Mouse (Mus musculus) liver, embryonic 15.5 days (tissue): ENCODE results near the gene Tmx2. TPM values are rescaled to one million over a fixed set of nuclear protein-coding genes. Genes with fewer than 3 reads are reported as not detected.
"Not testable (repeated sequence)": the region's sequence is repeated elsewhere in the genome, so short reads cannot be mapped to it uniquely, and the experiment has no call there.

Source experiments
- ATAC-seq: fragments of 200-750 bp; cut with Nextera tagmentation; 2 replicates; pipeline ENCODE4 v1.8.0; 2017; ENCODE audit warnings: moderate number of reproducible peaks, mild to moderate bottlenecking, moderate library complexity; ENCODE audit not compliant: insufficient read depth
- H3K27ac ChIP-seq: fragments of 300-500 bp; sonication (generic); replicated peaks from 2 replicates; pipeline ENCODE4 v1.5.1; 2015; ENCODE audit warnings: mild to moderate bottlenecking, inconsistent platforms
- H3K27me3 ChIP-seq: fragments of 300-500 bp; sonication (generic); 2 replicates; pipeline ENCODE4 v1.6.1; 2015; ENCODE audit warnings: mild to moderate bottlenecking, inconsistent platforms
- H3K36me3 ChIP-seq: fragments of 300-500 bp; sonication (generic); replicated peaks from 2 replicates; pipeline ENCODE4 v1.6.1; 2015; ENCODE audit warnings: moderate library complexity, mild to moderate bottlenecking, inconsistent platforms
- H3K4me1 ChIP-seq: fragments of 300-500 bp; sonication (generic); replicated peaks from 2 replicates; pipeline ENCODE4 v1.6.1; 2015; ENCODE audit warnings: inconsistent platforms
- H3K4me2 ChIP-seq: fragments of 300-500 bp; sonication (generic); 2 replicates; pipeline ENCODE4 v1.6.1; 2015; ENCODE audit warnings: moderate library complexity, mild to moderate bottlenecking, inconsistent platforms
- H3K4me3 ChIP-seq: fragments of 300-500 bp; sonication (generic); replicated peaks from 2 replicates; pipeline ENCODE4 v1.5.1; 2015; ENCODE audit warnings: mild to moderate bottlenecking, inconsistent platforms
- H3K9ac ChIP-seq: fragments of 300-500 bp; sonication (generic); 2 replicates; pipeline ENCODE4 v1.6.1; 2015; ENCODE audit warnings: moderate library complexity, mild to moderate bottlenecking, inconsistent platforms
- H3K9me3 ChIP-seq: fragments of 300-500 bp; sonication (generic); replicated peaks from 2 replicates; pipeline ENCODE4 v1.6.1; 2016; ENCODE audit warnings: inconsistent platforms
- WGBS: fragments of 180-500 bp; shearing (Covaris S2); methylation state at CpG from one replicate; pipeline ENCODE4 v1.1.7; 2015; ENCODE audit warnings: mixed read lengths; ENCODE audit not compliant: insufficient replicate concordance; 5-methylcytosine and 5-hydroxymethylcytosine counted together
- polyA plus RNA-seq: library from polyadenylated mRNA; unstranded; fragments of >200 nt; fragmentation: Nextera tagmentation; extraction: Ambion mirVana; gene quantifications from 2 replicates; pipeline ENCODE4 v1.2.1, GENCODE M21; 2015

Gene Tmx2
- polyA plus RNA-seq, 1 experiment from 2014 or later, result 71.2 TPM

GRCm38 (mm10) chr2:84688080-84688844, 9.3 kb upstream of the Tmx2 start:
- ATAC-seq, result no peak
- WGBS, result 57% methylated on average over 2 of the region's 2 CpGs
- Histone ChIP-seq H3K4me1 (peaks cover 24% of the 10 kb centered on the region), H3K9me3 (no peaks in the 10 kb centered on the region), H3K4me2 (no peak overlapping the region), H3K27me3 (no peaks in the 10 kb centered on the region), H3K36me3 (peaks cover 89% of the 10 kb centered on the region), H3K9ac (no peak overlapping the region), H3K27ac (peak overlapping the region; percentile 58), H3K4me3 (no peak overlapping the region)

- Histone ChIP-seq H3K4me3 (peak overlapping the region; percentile 38), H3K27ac (peak overlapping the region; percentile 99)
These were observed 3.8 kb upstream of the Tmx2 start for GRCm38 (mm10) chr2:84682605-84683183.

GRCm38 (mm10) chr2:84677968-84678880, 716 bp downstream of the Tmx2 start, which contains the start of the genes Gm28635 and Med19:
Gm28635 (minus strand) TSS chr2:84678041.
Med19 (plus strand) TSS chr2:84678402.
- H3K27ac ChIP-seq, result peak within 1 kb of the TSS; percentile 90
- no peaks in the 10 kb centered on the region for H3K27me3 ChIP-seq
- ATAC-seq, result peak; percentile 96
- peaks cover 54% of the 10 kb centered on the region for H3K4me1 ChIP-seq
- peaks cover 42% of the 10 kb centered on the region for H3K36me3 ChIP-seq
- WGBS, result 0% methylated on average over 44 of the region's 44 CpGs
- H3K4me2 ChIP-seq, result peak within 1 kb of the TSS; percentile 81
- H3K4me3 ChIP-seq, result peak within 1 kb of the TSS; percentile 87
- no peaks in the 10 kb centered on the region for H3K9me3 ChIP-seq
- peak within 1 kb of the TSS; percentile 87 for H3K9ac ChIP-seq

More at GRCm38 (mm10) chr2:84682605-84683183, 3.8 kb upstream of the Tmx2 start:
- H3K4me1 ChIP-seq, result peaks cover 49% of the 10 kb centered on the region
- H3K4me2 ChIP-seq, result peak overlapping the region; percentile 64
- H3K27me3 ChIP-seq, result no peaks in the 10 kb centered on the region
- ATAC-seq, result peak; percentile 50
- no peaks in the 10 kb centered on the region for H3K9me3 ChIP-seq
- peaks cover 50% of the 10 kb centered on the region for H3K36me3 ChIP-seq
- H3K9ac ChIP-seq, result peak overlapping the region; percentile 52
- 24% methylated on average over 6 of the region's 6 CpGs for WGBS

GRCm38 (mm10) chr2:84677270-84677967, 1.5 kb downstream of the Tmx2 start:
- Histone ChIP-seq H3K27ac (peak overlapping the region; percentile 75), H3K9ac (peak overlapping the region; percentile 61), H3K36me3 (peaks cover 50% of the 10 kb centered on the region), H3K4me1 (peaks cover 47% of the 10 kb centered on the region), H3K27me3 (no peaks in the 10 kb centered on the region), H3K4me3 (peak overlapping the region; percentile 87), H3K4me2 (peak overlapping the region; percentile 80), H3K9me3 (no peaks in the 10 kb centered on the region)
- peak; percentile 40 for ATAC-seq
- WGBS, result 7% methylated on average over 22 of the region's 22 CpGs

- not testable (repeated sequence) for H3K4me3 ChIP-seq, H3K9ac ChIP-seq, ATAC-seq, H3K27me3 ChIP-seq, H3K27ac ChIP-seq, H3K9me3 ChIP-seq
- H3K4me2 ChIP-seq, result peak overlapping the region; percentile 88; the same call in 1 of the 2 replicates
- peaks cover 33% of the 10 kb centered on the region for H3K4me1 ChIP-seq
- H3K36me3 ChIP-seq, result peaks cover 38% of the 10 kb centered on the region
- 69% methylated on average over 4 of the region's 5 CpGs for WGBS
These were observed 7.4 kb downstream of the Tmx2 start for GRCm38 (mm10) chr2:84671535-84671934.

GRCm38 (mm10) chr2:84670569-84670933, 8.4 kb downstream of the Tmx2 start, which contains the start of gene Selenoh:
Selenoh (minus strand) TSS chr2:84670770.
- H3K4me3 ChIP-seq, result peak within 1 kb of the TSS; percentile 79
- WGBS, result under 1% methylated on average over 20 of the region's 20 CpGs
- H3K27me3 ChIP-seq, result no peaks in the 10 kb centered on the region
- peak within 1 kb of the TSS; percentile 79 for H3K9ac ChIP-seq
- H3K4me1 ChIP-seq, result peaks cover 25% of the 10 kb centered on the region
- H3K27ac ChIP-seq, result peak within 1 kb of the TSS; percentile 76
- no peaks in the 10 kb centered on the region for H3K9me3 ChIP-seq
- peak; percentile 90 for ATAC-seq
- H3K36me3 ChIP-seq, result peaks cover 32% of the 10 kb centered on the region
- H3K4me2 ChIP-seq, result peak within 1 kb of the TSS; percentile 88

- ATAC-seq, result peak; percentile 59
- Histone ChIP-seq H3K4me2 (peak overlapping the region; percentile 88), H3K27me3 (no peaks in the 10 kb centered on the region), H3K36me3 (peaks cover 27% of the 10 kb centered on the region), H3K9ac (peak overlapping the region; percentile 79), H3K27ac (peak overlapping the region; percentile 76), H3K9me3 (no peaks in the 10 kb centered on the region), H3K4me1 (peaks cover 25% of the 10 kb centered on the region), H3K4me3 (peak overlapping the region; percentile 79)
- 2% methylated on average over 39 of the region's 39 CpGs for WGBS
These were observed 8.9 kb downstream of the Tmx2 start for GRCm38 (mm10) chr2:84669828-84670568.

- H3K4me3 ChIP-seq, result no peak overlapping the region
- H3K9ac ChIP-seq, result no peak overlapping the region
- H3K9me3 ChIP-seq, result no peaks in the 10 kb centered on the region
- ATAC-seq, result no peak
- no peaks in the 10 kb centered on the region for H3K27me3 ChIP-seq
- H3K27ac ChIP-seq, result peak overlapping the region; percentile 38; the same call in 1 of the 2 replicates
- peaks cover 21% of the 10 kb centered on the region for H3K4me1 ChIP-seq
- WGBS, result 53% methylated on average over 12 of the region's 12 CpGs
- H3K4me2 ChIP-seq, result no peak overlapping the region
- H3K36me3 ChIP-seq, result no peaks in the 10 kb centered on the region; the same call in 1 of the 2 replicates
These were observed 12.9 kb downstream of the Tmx2 start for GRCm38 (mm10) chr2:84666081-84666480.

GRCm38 (mm10) chr2:84662866-84663265, 16.1 kb downstream of the Tmx2 start:
- no peak overlapping the region for H3K27ac ChIP-seq
- H3K4me2 ChIP-seq, result no peak overlapping the region
- H3K9ac ChIP-seq, result no peak overlapping the region
- WGBS, result 23% methylated on average over 2 of the region's 2 CpGs
- no peaks in the 10 kb centered on the region for H3K9me3 ChIP-seq
- H3K27me3 ChIP-seq, result no peaks in the 10 kb centered on the region
- H3K4me1 ChIP-seq, result no peaks in the 10 kb centered on the region
- ATAC-seq, result no peak
- H3K4me3 ChIP-seq, result no peak overlapping the region
- no peaks in the 10 kb centered on the region for H3K36me3 ChIP-seq

GRCm38 (mm10) chr2:84660253-84660652, 18.7 kb downstream of the Tmx2 start:
- 37% methylated on average over 3 of the region's 3 CpGs for WGBS
- H3K9me3 ChIP-seq, result no peaks in the 10 kb centered on the region
- peak overlapping the region; percentile 60; the same call in 1 of the 2 replicates for H3K27ac ChIP-seq
- peak; percentile 66 for ATAC-seq
- no peak overlapping the region for H3K4me3 ChIP-seq
- H3K4me1 ChIP-seq, result no peaks in the 10 kb centered on the region
- H3K9ac ChIP-seq, result no peak overlapping the region
- H3K4me2 ChIP-seq, result no peak overlapping the region
- no peaks in the 10 kb centered on the region for H3K36me3 ChIP-seq
- H3K27me3 ChIP-seq, result no peaks in the 10 kb centered on the region
